Mouse (Mus musculus): Measurements from ENCODE around the gene Dusp27. TPM values are rescaled to one million over a fixed set of nuclear protein-coding genes. Genes with fewer than 3 reads are reported as not detected.

The Dusp27 gene
- polyA plus RNA-seq, 1 experiment from 2014 or later: 32.2 TPM

GRCm38 (mm10) chr1:166138136-166138535 lies 10.4 kb upstream of the Dusp27 start:
- no peak overlapping the region for H3K27ac ChIP-seq (ENCODE audit: low read depth, low read length)
- H3K36me3 ChIP-seq (ENCODE audit: control insufficient read depth, insufficient read depth, low read length): no peaks in the 10 kb centered on the region
- no peaks in the 10 kb centered on the region for H3K27me3 ChIP-seq (ENCODE audit: control insufficient read depth, insufficient read depth, low read length)
- H3K4me3 ChIP-seq (ENCODE audit: low read depth, low read length): no peak overlapping the region
- 52% methylated on average over 13 of the region's 13 CpGs for WGBS (ENCODE audit: insufficient replicate concordance)
- no peaks in the 10 kb centered on the region for H3K9me3 ChIP-seq (replicated peaks; ENCODE audit: control insufficient read depth, low read length)
- H3K4me1 ChIP-seq (ENCODE audit: control insufficient read depth, insufficient read depth, low read length): peaks cover 16% of the 10 kb centered on the region
- no peak overlapping the region for H3K4me2 ChIP-seq
- ATAC-seq (replicated peaks; ENCODE audit: insufficient number of reproducible peaks, low FRiP score, low TSS enrichment): no peak
- H3K9ac ChIP-seq (ENCODE audit: low read depth, low read length): no peak overlapping the region

- no peak overlapping the region for H3K27ac ChIP-seq (ENCODE audit: low read depth, low read length)
Observed at GRCm38 (mm10) chr1:166137244-166137938, 9.7 kb upstream of the Dusp27 start.

GRCm38 (mm10) chr1:166135091-166135740 lies 7.5 kb upstream of the Dusp27 start:
- Histone ChIP-seq H3K9ac (ENCODE audit: low read depth, low read length) (no peak overlapping the region), H3K27ac (ENCODE audit: low read depth, low read length) (no peak overlapping the region), H3K27me3 (ENCODE audit: control insufficient read depth, insufficient read depth, low read length) (no peaks in the 10 kb centered on the region), H3K4me1 (ENCODE audit: control insufficient read depth, insufficient read depth, low read length) (peaks cover 40% of the 10 kb centered on the region), H3K4me2 (no peak overlapping the region), H3K36me3 (ENCODE audit: control insufficient read depth, insufficient read depth, low read length) (no peaks in the 10 kb centered on the region), H3K9me3 (replicated peaks; ENCODE audit: control insufficient read depth, low read length) (no peaks in the 10 kb centered on the region), H3K4me3 (ENCODE audit: low read depth, low read length) (no peak overlapping the region)
- 34% methylated on average over 5 of the region's 5 CpGs for WGBS (ENCODE audit: insufficient replicate concordance)
- no peak for ATAC-seq (replicated peaks; ENCODE audit: insufficient number of reproducible peaks, low FRiP score, low TSS enrichment)

More at GRCm38 (mm10) chr1:166137244-166137938, 9.7 kb upstream of the Dusp27 start:
- no peak overlapping the region for H3K4me2 ChIP-seq
- WGBS (ENCODE audit: insufficient replicate concordance): 49% methylated on average over 7 of the region's 7 CpGs
- no peaks in the 10 kb centered on the region for H3K9me3 ChIP-seq (replicated peaks; ENCODE audit: control insufficient read depth, low read length)
- H3K9ac ChIP-seq (ENCODE audit: low read depth, low read length): no peak overlapping the region
- H3K27me3 ChIP-seq (ENCODE audit: control insufficient read depth, insufficient read depth, low read length): no peaks in the 10 kb centered on the region
- peaks cover 18% of the 10 kb centered on the region for H3K4me1 ChIP-seq (ENCODE audit: control insufficient read depth, insufficient read depth, low read length)
- no peaks in the 10 kb centered on the region for H3K36me3 ChIP-seq (ENCODE audit: control insufficient read depth, insufficient read depth, low read length)
- 0 out of 2 replicates have a peak, but pooled peaks have one; percentile 27 for ATAC-seq (replicated peaks; ENCODE audit: insufficient number of reproducible peaks, low FRiP score, low TSS enrichment)
- no peak overlapping the region for H3K4me3 ChIP-seq (ENCODE audit: low read depth, low read length)

- Histone ChIP-seq H3K36me3 (ENCODE audit: control insufficient read depth, insufficient read depth, low read length) (no peaks in the 10 kb centered on the region), H3K4me2 (no peak overlapping the region), H3K27me3 (ENCODE audit: control insufficient read depth, insufficient read depth, low read length) (no peaks in the 10 kb centered on the region), H3K27ac (ENCODE audit: low read depth, low read length) (peak overlapping the region; percentile 7; the same call in 1 of the 2 replicates), H3K9me3 (replicated peaks; ENCODE audit: control insufficient read depth, low read length) (no peaks in the 10 kb centered on the region), H3K4me1 (ENCODE audit: control insufficient read depth, insufficient read depth, low read length) (peaks cover 41% of the 10 kb centered on the region), H3K9ac (ENCODE audit: low read depth, low read length) (no peak overlapping the region), H3K4me3 (ENCODE audit: low read depth, low read length) (no peak overlapping the region)
- WGBS (ENCODE audit: insufficient replicate concordance): 27% methylated on average over 4 of the region's 4 CpGs
- ATAC-seq (replicated peaks; ENCODE audit: insufficient number of reproducible peaks, low FRiP score, low TSS enrichment): no peak
Observed at GRCm38 (mm10) chr1:166132367-166132766, 4.6 kb upstream of the Dusp27 start.

- H3K27me3 ChIP-seq (ENCODE audit: control insufficient read depth, insufficient read depth, low read length): no peaks in the 10 kb centered on the region
- ATAC-seq (replicated peaks; ENCODE audit: insufficient number of reproducible peaks, low FRiP score, low TSS enrichment): no peak
- H3K4me1 ChIP-seq (ENCODE audit: control insufficient read depth, insufficient read depth, low read length): peaks cover 50% of the 10 kb centered on the region
- no peaks in the 10 kb centered on the region for H3K36me3 ChIP-seq (ENCODE audit: control insufficient read depth, insufficient read depth, low read length)
- 64% methylated on average over 5 of the region's 5 CpGs for WGBS (ENCODE audit: insufficient replicate concordance)
- no peak within 1 kb of the TSS for H3K4me2 ChIP-seq
- no peak within 1 kb of the TSS for H3K4me3 ChIP-seq (ENCODE audit: low read depth, low read length)
- no peaks in the 10 kb centered on the region for H3K9me3 ChIP-seq (replicated peaks; ENCODE audit: control insufficient read depth, low read length)
- H3K9ac ChIP-seq (ENCODE audit: low read depth, low read length): 0 out of 2 replicates have a peak within 1 kb of the TSS, but pooled peaks have one; percentile 23
- no peak within 1 kb of the TSS for H3K27ac ChIP-seq (ENCODE audit: low read depth, low read length)
Observed at GRCm38 (mm10) chr1:166130224-166130860, 2.6 kb upstream of the Dusp27 start, which contains the start of gene Gpa33. Gene Gpa33, plus strand, starts transcription at chr1:166130238.

GRCm38 (mm10) chr1:166128551-166128950 lies 829 bp upstream of the Dusp27 start:
- WGBS (ENCODE audit: insufficient replicate concordance): 73% methylated on average over 5 of the region's 5 CpGs
- no peaks in the 10 kb centered on the region for H3K27me3 ChIP-seq (ENCODE audit: control insufficient read depth, insufficient read depth, low read length)
- H3K27ac ChIP-seq (ENCODE audit: low read depth, low read length): peak overlapping the region; percentile 98; the same call in 1 of the 2 replicates
- H3K9me3 ChIP-seq (replicated peaks; ENCODE audit: control insufficient read depth, low read length): no peaks in the 10 kb centered on the region
- no peak for ATAC-seq (replicated peaks; ENCODE audit: insufficient number of reproducible peaks, low FRiP score, low TSS enrichment)
- H3K9ac ChIP-seq (ENCODE audit: low read depth, low read length): no peak overlapping the region
- no peak overlapping the region; the same call in 1 of the 2 replicates for H3K4me2 ChIP-seq
- H3K4me3 ChIP-seq (ENCODE audit: low read depth, low read length): no peak overlapping the region
- H3K4me1 ChIP-seq (ENCODE audit: control insufficient read depth, insufficient read depth, low read length): peaks cover 53% of the 10 kb centered on the region
- H3K36me3 ChIP-seq (ENCODE audit: control insufficient read depth, insufficient read depth, low read length): no peaks in the 10 kb centered on the region

GRCm38 (mm10) chr1:166126795-166127194 lies 927 bp downstream of the Dusp27 start:
- Histone ChIP-seq H3K27me3 (ENCODE audit: control insufficient read depth, insufficient read depth, low read length) (no peaks in the 10 kb centered on the region), H3K4me3 (ENCODE audit: low read depth, low read length) (peak overlapping the region; percentile 59), H3K4me2 (peak overlapping the region; percentile 71), H3K36me3 (ENCODE audit: control insufficient read depth, insufficient read depth, low read length) (no peaks in the 10 kb centered on the region), H3K27ac (ENCODE audit: low read depth, low read length) (peak overlapping the region; percentile 98), H3K9ac (ENCODE audit: low read depth, low read length) (peak overlapping the region; percentile 84), H3K4me1 (ENCODE audit: control insufficient read depth, insufficient read depth, low read length) (peaks cover 42% of the 10 kb centered on the region), H3K9me3 (replicated peaks; ENCODE audit: control insufficient read depth, low read length) (no peaks in the 10 kb centered on the region)
- peak; percentile 44 for ATAC-seq (replicated peaks; ENCODE audit: insufficient number of reproducible peaks, low FRiP score, low TSS enrichment)
- 23% methylated on average over 9 of the region's 9 CpGs for WGBS (ENCODE audit: insufficient replicate concordance)

- Histone ChIP-seq H3K9ac (ENCODE audit: low read depth, low read length) (no peak overlapping the region), H3K36me3 (ENCODE audit: control insufficient read depth, insufficient read depth, low read length) (no peaks in the 10 kb centered on the region; the same call in 1 of the 2 replicates), H3K27ac (ENCODE audit: low read depth, low read length) (no peak overlapping the region), H3K4me1 (ENCODE audit: control insufficient read depth, insufficient read depth, low read length) (peaks cover 37% of the 10 kb centered on the region), H3K9me3 (replicated peaks; ENCODE audit: control insufficient read depth, low read length) (no peaks in the 10 kb centered on the region), H3K4me2 (peak overlapping the region; percentile 71), H3K4me3 (ENCODE audit: low read depth, low read length) (peak overlapping the region; percentile 59), H3K27me3 (ENCODE audit: control insufficient read depth, insufficient read depth, low read length) (no peaks in the 10 kb centered on the region)
- WGBS (ENCODE audit: insufficient replicate concordance): 65% methylated on average over 6 of the region's 6 CpGs
- no peak for ATAC-seq (replicated peaks; ENCODE audit: insufficient number of reproducible peaks, low FRiP score, low TSS enrichment)
Observed at GRCm38 (mm10) chr1:166126290-166126689, 1.4 kb downstream of the Dusp27 start.

Measured in heart, embryonic 11.5 days (tissue).